Mouse (Mus musculus): ENCODE data around the gene Fam198b.

GRCm38 (mm10) chr3:79867121-79867709 lies 17.1 kb upstream of the Fam198b start:
- TF ChIP-seq CTCF (conservative IDR thresholded peaks at IDR 0.05; ENCODE audit: insufficient read depth, insufficient read length, low read depth, low read length): no peak
- no peak for TF ChIP-seq POLR2A (IDR thresholded peaks at IDR 0.05; ENCODE audit: low read depth, low read length)

Measured in kidney, adult 2 months (tissue).